Mouse (Mus musculus) hindbrain, embryonic 15.5 days (tissue): ENCODE data around the gene Parn. TPM values are rescaled to one million over a fixed set of nuclear protein-coding genes. Genes with fewer than 3 reads are reported as not detected.
"Not testable (repeated sequence)": the region's sequence is repeated elsewhere in the genome, so short reads cannot be mapped to it uniquely, and the experiment has no call there.

Source experiments
- ATAC-seq: fragments of 200-750 bp; cut with Nextera tagmentation; 2 replicates; pipeline ENCODE4 v1.8.0; 2017; ENCODE audit warnings: low read depth, moderate number of reproducible peaks, moderate TSS enrichment; ENCODE audit not compliant: low FRiP score
- H3K27ac ChIP-seq: fragments of 300-500 bp; sonication (generic); replicated peaks from 2 replicates; pipeline ENCODE4 v1.5.1; 2015; ENCODE audit warnings: mild to moderate bottlenecking, inconsistent platforms
- H3K27me3 ChIP-seq: fragments of 300-500 bp; sonication (generic); 2 replicates; pipeline ENCODE4 v1.6.1; 2015; ENCODE audit warnings: control low read depth, inconsistent platforms
- H3K36me3 ChIP-seq: fragments of 300-500 bp; sonication (generic); 2 replicates; pipeline ENCODE4 v1.6.1; 2015; ENCODE audit warnings: control low read depth, inconsistent platforms
- H3K4me1 ChIP-seq: fragments of 300-500 bp; sonication (generic); replicated peaks from 2 replicates; pipeline ENCODE4 v1.6.1; 2015; ENCODE audit warnings: control low read depth, inconsistent platforms
- H3K4me2 ChIP-seq: fragments of 300-500 bp; sonication (generic); 2 replicates; pipeline ENCODE4 v1.6.1; 2015; ENCODE audit warnings: moderate library complexity, mild to moderate bottlenecking, inconsistent platforms
- H3K4me3 ChIP-seq: fragments of 300-500 bp; sonication (generic); 2 replicates; pipeline ENCODE4 v1.5.1; 2015; ENCODE audit warnings: mild to moderate bottlenecking, inconsistent platforms
- H3K9ac ChIP-seq: fragments of 300-500 bp; sonication (generic); 2 replicates; pipeline ENCODE4 v1.6.1; 2015; ENCODE audit warnings: inconsistent platforms
- H3K9me3 ChIP-seq: fragments of 300-500 bp; sonication (generic); 2 replicates; pipeline ENCODE4 v1.6.1; 2016; ENCODE audit warnings: control low read depth, inconsistent platforms
- WGBS: fragments of 180-500 bp; shearing (Covaris S2); methylation state at CpG from one replicate; pipeline ENCODE4 v1.1.7; 2015; 5-methylcytosine and 5-hydroxymethylcytosine counted together
- polyA plus RNA-seq: library from polyadenylated mRNA; unstranded; fragments of >200 nt; fragmentation: Nextera tagmentation; extraction: Ambion mirVana; gene quantifications from 2 replicates; pipeline ENCODE4 v1.2.1, GENCODE M21; 2015

Parn gene
- polyA plus RNA-seq, 1 experiment from 2014 or later, result 31.4 TPM

GRCm38 (mm10) chr16:13670896-13671295 lies 2.9 kb upstream of the Parn start:
- Histone ChIP-seq H3K4me2 (peak overlapping the region; percentile 76), H3K4me3 (peak overlapping the region; percentile 98), H3K4me1 (peaks cover 29% of the 10 kb centered on the region)
- WGBS, result 77% methylated on average over 5 of the region's 5 CpGs
- H3K27ac ChIP-seq, H3K9ac ChIP-seq, H3K9me3 ChIP-seq, ATAC-seq, H3K27me3 ChIP-seq, H3K36me3 ChIP-seq: not testable (repeated sequence)

- no peak overlapping the region for H3K4me3 ChIP-seq
- H3K9ac ChIP-seq, result no peak overlapping the region
- no peaks in the 10 kb centered on the region for H3K27me3 ChIP-seq
- H3K36me3 ChIP-seq, result peaks cover 3% of the 10 kb centered on the region; the same call in 1 of the 2 replicates
- no peaks in the 10 kb centered on the region for H3K9me3 ChIP-seq
- H3K27ac ChIP-seq, result no peak overlapping the region
- WGBS, result 93% methylated on average over 1 of the region's 1 CpGs
- H3K4me1 ChIP-seq, result peaks cover 29% of the 10 kb centered on the region
- no peak overlapping the region for H3K4me2 ChIP-seq
- ATAC-seq, result no peak
Measured at GRCm38 (mm10) chr16:13669282-13669681, 1.3 kb upstream of the Parn start.

GRCm38 (mm10) chr16:13668402-13669108 lies 585 bp upstream of the Parn start:
- peaks cover 3% of the 10 kb centered on the region; the same call in 1 of the 2 replicates for H3K36me3 ChIP-seq
- WGBS, result 79% methylated on average over 10 of the region's 10 CpGs
- ATAC-seq, result no peak
- H3K27me3 ChIP-seq, result no peaks in the 10 kb centered on the region
- H3K9me3 ChIP-seq, result no peaks in the 10 kb centered on the region
- peaks cover 27% of the 10 kb centered on the region for H3K4me1 ChIP-seq
- peak overlapping the region; percentile 65; the same call in 1 of the 2 replicates for H3K9ac ChIP-seq
- H3K4me2 ChIP-seq, result peak overlapping the region; percentile 80
- H3K4me3 ChIP-seq, result peak overlapping the region; percentile 67
- peak overlapping the region; percentile 80 for H3K27ac ChIP-seq

GRCm38 (mm10) chr16:13660736-13661135 lies 7.2 kb downstream of the Parn start:
- Histone ChIP-seq H3K9me3 (no peaks in the 10 kb centered on the region), H3K9ac (no peak overlapping the region), H3K4me1 (no peaks in the 10 kb centered on the region), H3K36me3 (peaks cover 22% of the 10 kb centered on the region), H3K27ac (no peak overlapping the region), H3K4me3 (no peak overlapping the region), H3K4me2 (no peak overlapping the region), H3K27me3 (no peaks in the 10 kb centered on the region)
- 94% methylated on average over 9 of the region's 9 CpGs for WGBS
- no peak for ATAC-seq

- Histone ChIP-seq H3K9me3 (no peaks in the 10 kb centered on the region), H3K4me3 (no peak overlapping the region), H3K4me1 (no peaks in the 10 kb centered on the region), H3K9ac (no peak overlapping the region), H3K27me3 (no peaks in the 10 kb centered on the region), H3K27ac (no peak overlapping the region), H3K36me3 (peaks cover 33% of the 10 kb centered on the region), H3K4me2 (no peak overlapping the region)
- WGBS, result 98% methylated on average over 3 of the region's 3 CpGs
- no peak for ATAC-seq
Measured at GRCm38 (mm10) chr16:13658886-13659285, 9.1 kb downstream of the Parn start.

GRCm38 (mm10) chr16:13645930-13646329 lies 22.0 kb downstream of the Parn start:
- H3K9ac ChIP-seq, result no peak overlapping the region

GRCm38 (mm10) chr16:13644474-13644873 lies 23.5 kb downstream of the Parn start:
- no peaks in the 10 kb centered on the region for H3K4me1 ChIP-seq
- no peak overlapping the region for H3K27ac ChIP-seq
- H3K27me3 ChIP-seq, result no peaks in the 10 kb centered on the region
- 88% methylated on average over 3 of the region's 3 CpGs for WGBS
- no peak for ATAC-seq
- H3K9me3 ChIP-seq, result no peaks in the 10 kb centered on the region
- H3K4me3 ChIP-seq, result no peak overlapping the region
- peaks cover 13% of the 10 kb centered on the region; the same call in 1 of the 2 replicates for H3K36me3 ChIP-seq
- no peak overlapping the region for H3K9ac ChIP-seq
- no peak overlapping the region for H3K4me2 ChIP-seq

More at GRCm38 (mm10) chr16:13645930-13646329, 22.0 kb downstream of the Parn start:
- ATAC-seq, result no peak
- no peaks in the 10 kb centered on the region for H3K9me3 ChIP-seq
- H3K27ac ChIP-seq, result no peak overlapping the region
- H3K4me2 ChIP-seq, result no peak overlapping the region
- peaks cover 26% of the 10 kb centered on the region for H3K36me3 ChIP-seq
- no peaks in the 10 kb centered on the region for H3K27me3 ChIP-seq
- H3K4me3 ChIP-seq, result no peak overlapping the region
- H3K4me1 ChIP-seq, result no peaks in the 10 kb centered on the region
- 83% methylated on average over 4 of the region's 4 CpGs for WGBS

GRCm38 (mm10) chr16:13640064-13640463 lies 27.9 kb downstream of the Parn start:
- Histone ChIP-seq H3K9me3 (no peaks in the 10 kb centered on the region), H3K27ac (no peak overlapping the region), H3K4me3 (no peak overlapping the region), H3K27me3 (no peaks in the 10 kb centered on the region), H3K4me2 (no peak overlapping the region), H3K36me3 (no peaks in the 10 kb centered on the region; the same call in 1 of the 2 replicates), H3K9ac (no peak overlapping the region), H3K4me1 (no peaks in the 10 kb centered on the region)
- ATAC-seq, result no peak
- WGBS, result 78% methylated on average over 7 of the region's 7 CpGs

GRCm38 (mm10) chr16:13639508-13639907 lies 28.5 kb downstream of the Parn start:
- 85% methylated on average over 5 of the region's 5 CpGs for WGBS
- Histone ChIP-seq H3K9me3 (no peaks in the 10 kb centered on the region), H3K4me3 (no peak overlapping the region), H3K4me1 (no peaks in the 10 kb centered on the region), H3K9ac (no peak overlapping the region), H3K27me3 (no peaks in the 10 kb centered on the region), H3K4me2 (no peak overlapping the region), H3K36me3 (no peaks in the 10 kb centered on the region; the same call in 1 of the 2 replicates), H3K27ac (no peak overlapping the region)
- ATAC-seq, result no peak

GRCm38 (mm10) chr16:13638198-13638597 lies 29.8 kb downstream of the Parn start:
- WGBS, result 31% methylated on average over 2 of the region's 2 CpGs
- not testable (repeated sequence) for H3K4me1 ChIP-seq, H3K4me2 ChIP-seq, H3K9me3 ChIP-seq, H3K27me3 ChIP-seq, H3K27ac ChIP-seq, H3K9ac ChIP-seq, ATAC-seq, H3K36me3 ChIP-seq, H3K4me3 ChIP-seq

- no peak overlapping the region for H3K9ac ChIP-seq
- peaks cover 25% of the 10 kb centered on the region for H3K36me3 ChIP-seq
- no peak overlapping the region for H3K4me2 ChIP-seq
- no peaks in the 10 kb centered on the region for H3K9me3 ChIP-seq
- H3K27ac ChIP-seq, result no peak overlapping the region
- H3K4me1 ChIP-seq, result no peaks in the 10 kb centered on the region
- H3K27me3 ChIP-seq, result no peaks in the 10 kb centered on the region
- H3K4me3 ChIP-seq, result no peak overlapping the region
- 45% methylated on average over 5 of the region's 5 CpGs for WGBS
- no peak for ATAC-seq
Measured at GRCm38 (mm10) chr16:13628345-13628744, 39.6 kb downstream of the Parn start.

GRCm38 (mm10) chr16:13621745-13622507 lies 46.0 kb downstream of the Parn start:
- Histone ChIP-seq H3K36me3 (peaks cover 16% of the 10 kb centered on the region), H3K9ac (no peak overlapping the region), H3K4me3 (no peak overlapping the region), H3K27me3 (no peaks in the 10 kb centered on the region), H3K9me3 (no peaks in the 10 kb centered on the region), H3K4me1 (no peaks in the 10 kb centered on the region), H3K4me2 (no peak overlapping the region), H3K27ac (no peak overlapping the region)
- no peak for ATAC-seq
- WGBS, result 97% methylated on average over 3 of the region's 3 CpGs
